Mouse (Mus musculus): ENCODE results near the gene Msmo1.

Msmo1 gene

GRCm38 (mm10) chr8:64733271-64733943 lies at the start of gene Msmo1:
TSS of gene Msmo1 (minus strand) at chr8:64733792.
- peak; percentile 95 to 98 for DNase-seq

GRCm38 (mm10) chr8:64781947-64782346 lies 48.4 kb upstream of the Msmo1 start:
- no peak for DNase-seq

- DNase-seq: peak; percentile 22 to 43
These were observed 44.3 kb upstream of the Msmo1 start for GRCm38 (mm10) chr8:64777925-64778324.

GRCm38 (mm10) chr8:64774136-64774535 lies 40.5 kb upstream of the Msmo1 start:
- no peak for DNase-seq

GRCm38 (mm10) chr8:64770814-64771213 lies 37.2 kb upstream of the Msmo1 start:
- DNase-seq: no peak

- no peak for DNase-seq
These were observed 36.0 kb upstream of the Msmo1 start for GRCm38 (mm10) chr8:64769586-64769985.

- no peak for DNase-seq
These were observed 35.1 kb upstream of the Msmo1 start for GRCm38 (mm10) chr8:64768645-64769044.

- no peak for DNase-seq
These were observed 33.5 kb upstream of the Msmo1 start for GRCm38 (mm10) chr8:64767047-64767446.

GRCm38 (mm10) chr8:64764075-64764474 lies 30.5 kb upstream of the Msmo1 start:
- DNase-seq: no peak

- DNase-seq: no peak
These were observed 29.2 kb upstream of the Msmo1 start for GRCm38 (mm10) chr8:64762751-64763150.

- peak in 1 of 2 experiments; percentile 14 for DNase-seq
These were observed 27.8 kb upstream of the Msmo1 start for GRCm38 (mm10) chr8:64761430-64761829.

- no peak for DNase-seq
These were observed 24.4 kb upstream of the Msmo1 start for GRCm38 (mm10) chr8:64757956-64758355.

GRCm38 (mm10) chr8:64746215-64747058 lies 12.8 kb upstream of the Msmo1 start:
- DNase-seq: no peak

GRCm38 (mm10) chr8:64740547-64741211 lies 7.1 kb upstream of the Msmo1 start:
- no peak for DNase-seq

GRCm38 (mm10) chr8:64738916-64739315 lies 5.3 kb upstream of the Msmo1 start:
- DNase-seq: no peak

- DNase-seq: no peak
These were observed 3.3 kb upstream of the Msmo1 start for GRCm38 (mm10) chr8:64736767-64737323.

- no peak for DNase-seq
These were observed 1.6 kb upstream of the Msmo1 start for GRCm38 (mm10) chr8:64735161-64735560.

GRCm38 (mm10) chr8:64732596-64732995 lies 996 bp downstream of the Msmo1 start:
- no peak for DNase-seq

- no peak for DNase-seq
These were observed 5.4 kb downstream of the Msmo1 start for GRCm38 (mm10) chr8:64728156-64728555.

- DNase-seq: no peak
These were observed 7.3 kb downstream of the Msmo1 start for GRCm38 (mm10) chr8:64726190-64726695.

- no peak for DNase-seq
These were observed 10.4 kb downstream of the Msmo1 start for GRCm38 (mm10) chr8:64723206-64723605.

GRCm38 (mm10) chr8:64717868-64718267 lies 15.7 kb downstream of the Msmo1 start:
- no peak for DNase-seq

- no peak for DNase-seq
These were observed 21.1 kb downstream of the Msmo1 start for GRCm38 (mm10) chr8:64712499-64712898.
